Mouse (Mus musculus): ENCODE measurements at regions not wholly inside any gene's neighbourhood (a gene's known extent, or its start where the extent isn't known, plus 50 kb on each side); places are given as distances from the start of the nearest gene placed in this dataset.
"Not testable (repeated sequence)": the region's sequence is repeated elsewhere in the genome, so short reads cannot be mapped to it uniquely, and the experiment has no call there.

GRCm38 (mm10) chr14:14515363-14515762 is 114.3 kb downstream of the Olfr721-ps1 start:
- Histone ChIP-seq H3K4me3 (ENCODE audit: low read length) (no peak overlapping the region), H3K27ac (ENCODE audit: low read depth, low read length) (no peak overlapping the region), H3K4me1 (ENCODE audit: control insufficient read depth, insufficient read depth, low read length) (no peaks in the 10 kb centered on the region), H3K36me3 (ENCODE audit: control insufficient read depth, insufficient read depth, low read length) (no peaks in the 10 kb centered on the region), H3K9me3 (ENCODE audit: control insufficient read depth, low read length) (no peaks in the 10 kb centered on the region), H3K27me3 (ENCODE audit: control insufficient read depth, insufficient read depth, low read length) (no peaks in the 10 kb centered on the region), H3K4me2 (replicated peaks; ENCODE audit: low read depth, low read length) (no peak overlapping the region), H3K9ac (ENCODE audit: low read depth, low read length) (no peak overlapping the region)
- WGBS: 61% methylated on average over 2 of the region's 2 CpGs
- ATAC-seq (ENCODE audit: low FRiP score, low TSS enrichment): no peak

GRCm38 (mm10) chr14:14515918-14516317 is 114.8 kb downstream of the Olfr721-ps1 start:
- Histone ChIP-seq H3K9me3 (ENCODE audit: control insufficient read depth, low read length) (no peaks in the 10 kb centered on the region), H3K27ac (ENCODE audit: low read depth, low read length) (no peak overlapping the region), H3K36me3 (ENCODE audit: control insufficient read depth, insufficient read depth, low read length) (no peaks in the 10 kb centered on the region), H3K4me1 (ENCODE audit: control insufficient read depth, insufficient read depth, low read length) (no peaks in the 10 kb centered on the region), H3K9ac (ENCODE audit: low read depth, low read length) (no peak overlapping the region), H3K4me3 (ENCODE audit: low read length) (no peak overlapping the region), H3K4me2 (replicated peaks; ENCODE audit: low read depth, low read length) (no peak overlapping the region), H3K27me3 (ENCODE audit: control insufficient read depth, insufficient read depth, low read length) (no peaks in the 10 kb centered on the region)
- WGBS: 55% methylated on average over 5 of the region's 5 CpGs
- ATAC-seq (ENCODE audit: low FRiP score, low TSS enrichment): no peak

- Histone ChIP-seq H3K27ac (ENCODE audit: low read depth, low read length) (no peak overlapping the region), H3K4me3 (ENCODE audit: low read length) (no peak overlapping the region), H3K9me3 (ENCODE audit: control insufficient read depth, low read length) (no peaks in the 10 kb centered on the region), H3K4me2 (replicated peaks; ENCODE audit: low read depth, low read length) (no peak overlapping the region), H3K4me1 (ENCODE audit: control insufficient read depth, insufficient read depth, low read length) (no peaks in the 10 kb centered on the region), H3K9ac (ENCODE audit: low read depth, low read length) (no peak overlapping the region), H3K27me3 (ENCODE audit: control insufficient read depth, insufficient read depth, low read length) (no peaks in the 10 kb centered on the region), H3K36me3 (ENCODE audit: control insufficient read depth, insufficient read depth, low read length) (no peaks in the 10 kb centered on the region)
- WGBS: 75% methylated on average over 1 of the region's 1 CpGs
- ATAC-seq (ENCODE audit: low FRiP score, low TSS enrichment): no peak
Measured at GRCm38 (mm10) chr14:14518027-14518426, 116.9 kb downstream of the Olfr721-ps1 start.

DNA sequence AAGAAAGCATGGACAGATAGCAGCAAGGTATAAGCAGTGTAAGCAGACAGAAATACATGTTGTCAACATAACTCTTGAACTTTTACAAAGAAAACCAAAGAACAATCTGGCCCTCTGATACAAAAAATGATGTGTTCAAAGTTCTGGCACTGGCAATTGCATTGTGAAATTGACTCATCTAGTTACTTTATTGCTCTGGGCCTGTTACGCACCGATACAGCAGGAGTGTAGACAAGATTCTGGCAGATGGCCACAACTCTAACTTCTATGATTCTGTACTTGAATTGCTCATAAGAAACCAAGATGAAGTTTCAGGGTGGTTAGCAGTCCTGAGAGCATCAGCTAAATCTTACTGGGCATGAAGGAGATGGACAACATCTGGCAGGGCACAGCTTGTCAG is 117.7 kb downstream of the Olfr721-ps1 start:
- ATAC-seq (ENCODE audit: low FRiP score, low TSS enrichment): no peak
- H3K36me3 ChIP-seq (ENCODE audit: control insufficient read depth, insufficient read depth, low read length): no peaks in the 10 kb centered on the region
- WGBS: 65% methylated on average over 2 of the region's 2 CpGs
- H3K27ac ChIP-seq (ENCODE audit: low read depth, low read length): no peak overlapping the region
- no peak overlapping the region for H3K4me2 ChIP-seq (replicated peaks; ENCODE audit: low read depth, low read length)
- no peak overlapping the region for H3K9ac ChIP-seq (ENCODE audit: low read depth, low read length)
- H3K4me3 ChIP-seq (ENCODE audit: low read length): no peak overlapping the region
- H3K27me3 ChIP-seq (ENCODE audit: control insufficient read depth, insufficient read depth, low read length): no peaks in the 10 kb centered on the region
- no peaks in the 10 kb centered on the region for H3K9me3 ChIP-seq (ENCODE audit: control insufficient read depth, low read length)
- no peaks in the 10 kb centered on the region for H3K4me1 ChIP-seq (ENCODE audit: control insufficient read depth, insufficient read depth, low read length)

GRCm38 (mm10) chr14:14520195-14520594 is 119.1 kb downstream of the Olfr721-ps1 start:
- no peaks in the 10 kb centered on the region for H3K9me3 ChIP-seq (ENCODE audit: control insufficient read depth, low read length)
- ATAC-seq (ENCODE audit: low FRiP score, low TSS enrichment): no peak
- no peak overlapping the region for H3K4me3 ChIP-seq (ENCODE audit: low read length)
- no peaks in the 10 kb centered on the region for H3K36me3 ChIP-seq (ENCODE audit: control insufficient read depth, insufficient read depth, low read length)
- H3K27me3 ChIP-seq (ENCODE audit: control insufficient read depth, insufficient read depth, low read length): no peaks in the 10 kb centered on the region
- no peaks in the 10 kb centered on the region for H3K4me1 ChIP-seq (ENCODE audit: control insufficient read depth, insufficient read depth, low read length)
- no peak overlapping the region for H3K27ac ChIP-seq (ENCODE audit: low read depth, low read length)
- no peak overlapping the region for H3K9ac ChIP-seq (ENCODE audit: low read depth, low read length)
- no peak overlapping the region for H3K4me2 ChIP-seq (replicated peaks; ENCODE audit: low read depth, low read length)

- H3K27ac ChIP-seq (ENCODE audit: low read depth, low read length); ATAC-seq (ENCODE audit: low FRiP score, low TSS enrichment); H3K4me1 ChIP-seq (ENCODE audit: control insufficient read depth, insufficient read depth, low read length); H3K27me3 ChIP-seq (ENCODE audit: control insufficient read depth, insufficient read depth, low read length); H3K9ac ChIP-seq (ENCODE audit: low read depth, low read length); H3K9me3 ChIP-seq (ENCODE audit: control insufficient read depth, low read length); H3K4me2 ChIP-seq (replicated peaks; ENCODE audit: low read depth, low read length); H3K4me3 ChIP-seq (ENCODE audit: low read length); H3K36me3 ChIP-seq (ENCODE audit: control insufficient read depth, insufficient read depth, low read length): not testable (repeated sequence)
- 21% methylated on average over 6 of the region's 6 CpGs for WGBS
Measured at GRCm38 (mm10) chr14:14521331-14521730, 120.2 kb downstream of the Olfr721-ps1 start.

DNA sequence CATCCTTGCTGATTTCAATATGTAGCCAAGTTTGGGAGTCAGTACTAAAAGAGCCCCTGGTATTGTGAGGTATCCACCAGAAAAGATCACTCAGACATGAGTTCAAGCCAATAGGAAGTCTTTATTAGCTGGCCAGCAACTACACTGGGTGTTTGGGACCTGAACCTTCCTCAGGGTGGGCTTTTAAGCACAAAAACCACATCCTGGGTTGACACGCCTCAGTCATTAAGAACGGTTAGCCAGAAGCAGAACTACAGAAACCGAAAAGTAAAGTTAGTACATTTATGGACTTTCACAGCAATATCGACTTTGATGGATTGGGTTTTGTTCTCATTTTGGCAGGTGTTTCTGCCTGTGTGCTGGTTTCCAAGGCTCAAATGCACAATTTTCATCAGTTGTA is 124.1 kb downstream of the Olfr721-ps1 start:
- H3K27ac ChIP-seq (ENCODE audit: low read depth, low read length): no peak overlapping the region
- 91% methylated on average over 4 of the region's 4 CpGs for WGBS
- H3K4me2 ChIP-seq (replicated peaks; ENCODE audit: low read depth, low read length): no peak overlapping the region
- no peaks in the 10 kb centered on the region for H3K27me3 ChIP-seq (ENCODE audit: control insufficient read depth, insufficient read depth, low read length)
- H3K36me3 ChIP-seq (ENCODE audit: control insufficient read depth, insufficient read depth, low read length): no peaks in the 10 kb centered on the region
- ATAC-seq (ENCODE audit: low FRiP score, low TSS enrichment): no peak
- H3K4me3 ChIP-seq (ENCODE audit: low read length): no peak overlapping the region
- H3K9me3 ChIP-seq (ENCODE audit: control insufficient read depth, low read length): no peaks in the 10 kb centered on the region
- H3K4me1 ChIP-seq (ENCODE audit: control insufficient read depth, insufficient read depth, low read length): no peaks in the 10 kb centered on the region
- no peak overlapping the region for H3K9ac ChIP-seq (ENCODE audit: low read depth, low read length)

DNA sequence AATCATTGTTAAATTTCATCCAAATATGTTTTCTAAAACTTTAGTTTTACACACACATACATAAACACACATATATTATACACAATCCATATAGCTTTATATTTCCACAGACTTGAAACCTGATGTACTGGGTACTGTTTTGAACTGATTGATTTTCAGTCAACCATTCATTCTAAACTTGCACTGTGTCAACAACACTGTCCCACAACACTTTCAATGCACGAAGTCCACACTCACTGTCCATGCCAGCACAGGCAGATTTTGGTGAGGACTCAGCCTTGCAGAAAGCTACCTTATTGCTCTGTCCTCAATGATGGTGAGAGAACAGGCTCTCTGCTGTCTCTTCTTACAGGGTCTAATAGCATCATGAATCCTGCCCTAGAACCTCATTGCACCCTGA is 127.3 kb downstream of the Olfr721-ps1 start:
- 83% methylated on average over 1 of the region's 1 CpGs for WGBS
- Histone ChIP-seq H3K36me3 (ENCODE audit: control insufficient read depth, insufficient read depth, low read length) (no peaks in the 10 kb centered on the region), H3K9ac (ENCODE audit: low read depth, low read length) (no peak overlapping the region), H3K4me1 (ENCODE audit: control insufficient read depth, insufficient read depth, low read length) (no peaks in the 10 kb centered on the region), H3K4me2 (replicated peaks; ENCODE audit: low read depth, low read length) (no peak overlapping the region), H3K27me3 (ENCODE audit: control insufficient read depth, insufficient read depth, low read length) (no peaks in the 10 kb centered on the region), H3K27ac (ENCODE audit: low read depth, low read length) (no peak overlapping the region), H3K9me3 (ENCODE audit: control insufficient read depth, low read length) (no peaks in the 10 kb centered on the region), H3K4me3 (ENCODE audit: low read length) (no peak overlapping the region)
- no peak for ATAC-seq (ENCODE audit: low FRiP score, low TSS enrichment)

GRCm38 (mm10) chr14:14541206-14541605 is 140.1 kb downstream of the Olfr721-ps1 start:
- H3K36me3 ChIP-seq (ENCODE audit: control insufficient read depth, insufficient read depth, low read length): no peaks in the 10 kb centered on the region

DNA sequence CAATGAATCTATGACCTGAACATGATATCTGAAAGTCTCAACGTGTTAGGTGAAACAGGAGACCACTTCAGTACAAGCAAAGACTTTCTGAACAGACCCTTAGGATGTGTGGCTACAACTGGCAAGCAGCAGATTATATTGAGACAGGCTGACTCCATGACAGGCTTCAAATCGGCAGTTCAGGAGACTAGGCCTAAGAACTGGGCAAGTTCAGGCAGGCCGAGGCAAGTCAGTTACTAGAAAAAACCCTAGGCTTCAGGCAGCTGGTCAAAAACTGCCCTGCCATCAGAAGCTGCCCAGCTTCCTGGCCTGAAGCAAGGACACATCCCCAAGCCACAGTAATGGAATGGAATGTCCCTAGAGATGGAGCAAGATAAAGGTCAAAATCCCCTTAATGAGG is 140.6 kb downstream of the Olfr721-ps1 start:
- no peak overlapping the region for H3K4me3 ChIP-seq (ENCODE audit: low read length)
- no peaks in the 10 kb centered on the region for H3K36me3 ChIP-seq (ENCODE audit: control insufficient read depth, insufficient read depth, low read length)
- no peaks in the 10 kb centered on the region for H3K27me3 ChIP-seq (ENCODE audit: control insufficient read depth, insufficient read depth, low read length)
- WGBS: 67% methylated on average over 3 of the region's 3 CpGs
- no peaks in the 10 kb centered on the region for H3K9me3 ChIP-seq (ENCODE audit: control insufficient read depth, low read length)
- H3K4me1 ChIP-seq (ENCODE audit: control insufficient read depth, insufficient read depth, low read length): no peaks in the 10 kb centered on the region
- no peak for ATAC-seq (ENCODE audit: low FRiP score, low TSS enrichment)
- H3K4me2 ChIP-seq (replicated peaks; ENCODE audit: low read depth, low read length): no peak overlapping the region
- no peak overlapping the region for H3K27ac ChIP-seq (ENCODE audit: low read depth, low read length)
- H3K9ac ChIP-seq (ENCODE audit: low read depth, low read length): no peak overlapping the region

More at GRCm38 (mm10) chr14:14541206-14541605, 140.1 kb downstream of the Olfr721-ps1 start:
- H3K4me1 ChIP-seq (ENCODE audit: control insufficient read depth, insufficient read depth, low read length): no peaks in the 10 kb centered on the region
- H3K4me3 ChIP-seq (ENCODE audit: low read length): no peak overlapping the region
- no peak overlapping the region for H3K9ac ChIP-seq (ENCODE audit: low read depth, low read length)
- H3K4me2 ChIP-seq (replicated peaks; ENCODE audit: low read depth, low read length): no peak overlapping the region
- H3K9me3 ChIP-seq (ENCODE audit: control insufficient read depth, low read length): no peaks in the 10 kb centered on the region
- no peak for ATAC-seq (ENCODE audit: low FRiP score, low TSS enrichment)
- no peaks in the 10 kb centered on the region for H3K27me3 ChIP-seq (ENCODE audit: control insufficient read depth, insufficient read depth, low read length)
- no peak overlapping the region for H3K27ac ChIP-seq (ENCODE audit: low read depth, low read length)
